Mouse (Mus musculus) hindbrain, embryonic 16.5 days (tissue): ENCODE results near the gene Erc2. TPM values are rescaled to one million over a fixed set of nuclear protein-coding genes. Genes with fewer than 3 reads are reported as not detected.

ENCODE experiments used
- ATAC-seq: fragments of 200-750 bp; cut with Nextera tagmentation; 2 replicates; pipeline ENCODE4 v1.8.0; 2017; ENCODE audit warnings: moderate TSS enrichment, moderate library complexity
- H3K27ac ChIP-seq: fragments of 300-500 bp; sonication (generic); 2 replicates; pipeline ENCODE4 v1.5.1; 2014; ENCODE audit warnings: low read depth, mild to moderate bottlenecking, control low read depth, low read length, moderate library complexity
- H3K27me3 ChIP-seq: fragments of 300-500 bp; sonication (generic); replicated peaks from 2 replicates; pipeline ENCODE4 v1.6.1; 2014; ENCODE audit warnings: low read length; ENCODE audit not compliant: control insufficient read depth, insufficient read depth
- H3K36me3 ChIP-seq: fragments of 300-500 bp; sonication (generic); 2 replicates; pipeline ENCODE4 v1.6.1; 2014; ENCODE audit warnings: mild to moderate bottlenecking, low read length, moderate library complexity, mixed read lengths; ENCODE audit not compliant: control insufficient read depth, insufficient read depth
- H3K4me1 ChIP-seq: fragments of 300-500 bp; sonication (generic); 2 replicates; pipeline ENCODE4 v1.6.1; 2014; ENCODE audit warnings: low read depth, low read length; ENCODE audit not compliant: control insufficient read depth, insufficient read depth
- H3K4me2 ChIP-seq: fragments of 300-500 bp; sonication (generic); 2 replicates; pipeline ENCODE4 v1.6.1; 2014; ENCODE audit warnings: mild to moderate bottlenecking, low read length, control low read depth, moderate library complexity
- H3K4me3 ChIP-seq: fragments of 300-500 bp; sonication (generic); 2 replicates; pipeline ENCODE4 v1.5.1; 2014; ENCODE audit warnings: mild to moderate bottlenecking, low read length, control low read depth, moderate library complexity
- H3K9ac ChIP-seq: fragments of 300-500 bp; sonication (generic); 2 replicates; pipeline ENCODE4 v1.6.1; 2014; ENCODE audit warnings: low read depth, mild to moderate bottlenecking, control low read depth, low read length, moderate library complexity
- H3K9me3 ChIP-seq: fragments of 300-500 bp; sonication (generic); 2 replicates; pipeline ENCODE4 v1.6.1; 2014; ENCODE audit warnings: mild to moderate bottlenecking, low read length, moderate library complexity; ENCODE audit not compliant: control insufficient read depth
- WGBS: fragments of 180-500 bp; shearing (Covaris S2); extraction: QIAGEN DNeasy Blood & Tissue Kit; methylation state at CpG from one replicate; pipeline ENCODE4 v1.1.7; 2014; 5-methylcytosine and 5-hydroxymethylcytosine counted together
- polyA plus RNA-seq: library from polyadenylated mRNA; unstranded; fragments of >200 nt; fragmentation: Nextera tagmentation; extraction: Ambion mirVana; gene quantifications from 2 replicates; pipeline ENCODE4 v1.2.1, GENCODE M21; 2015

Gene Erc2
- polyA plus RNA-seq, 1 experiment from 2014 or later: 73.8 TPM

DNA sequence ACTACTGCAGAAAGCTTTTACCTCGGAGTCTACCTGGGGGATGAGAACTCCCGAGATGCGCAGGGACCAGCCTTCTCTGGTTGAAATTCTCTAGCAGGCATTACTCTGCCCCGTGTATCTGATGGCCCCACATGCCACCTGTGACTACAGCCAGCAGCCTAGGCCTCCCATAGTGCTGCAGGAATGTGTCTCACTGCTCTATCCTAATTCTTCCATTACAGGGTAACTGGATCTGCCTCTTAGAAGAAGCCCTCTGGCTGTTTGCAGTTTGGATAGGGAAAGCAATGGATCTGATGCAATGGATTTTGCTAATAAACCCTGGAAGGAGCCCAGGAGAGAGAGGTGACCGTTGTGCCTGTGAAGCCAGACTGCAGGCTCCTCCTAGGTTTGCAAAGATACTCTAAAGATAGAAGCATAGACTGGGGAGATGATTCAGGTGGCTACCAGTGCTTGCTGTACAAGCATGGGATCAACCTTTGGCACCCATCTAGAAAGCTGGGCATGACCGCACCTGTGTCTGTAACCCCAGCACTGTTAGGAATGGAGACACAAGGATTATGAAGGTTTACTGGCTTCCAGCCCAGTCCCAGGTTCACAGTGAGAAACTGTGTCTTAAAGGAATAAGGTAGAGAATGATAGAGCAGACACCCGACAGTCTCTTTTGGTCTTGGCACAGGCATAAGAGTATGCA, 821.2 kb downstream of the Erc2 start:
- ATAC-seq: no peak
- Histone ChIP-seq H3K4me3 (no peak overlapping the region), H3K9me3 (no peaks in the 10 kb centered on the region; the same call in 1 of the 2 replicates), H3K27me3 (no peaks in the 10 kb centered on the region), H3K4me2 (no peak overlapping the region), H3K27ac (no peak overlapping the region), H3K4me1 (peaks cover 6% of the 10 kb centered on the region; the same call in 1 of the 2 replicates), H3K9ac (no peak overlapping the region), H3K36me3 (no peaks in the 10 kb centered on the region)
- WGBS: 88% methylated on average over 7 of the region's 7 CpGs

DNA sequence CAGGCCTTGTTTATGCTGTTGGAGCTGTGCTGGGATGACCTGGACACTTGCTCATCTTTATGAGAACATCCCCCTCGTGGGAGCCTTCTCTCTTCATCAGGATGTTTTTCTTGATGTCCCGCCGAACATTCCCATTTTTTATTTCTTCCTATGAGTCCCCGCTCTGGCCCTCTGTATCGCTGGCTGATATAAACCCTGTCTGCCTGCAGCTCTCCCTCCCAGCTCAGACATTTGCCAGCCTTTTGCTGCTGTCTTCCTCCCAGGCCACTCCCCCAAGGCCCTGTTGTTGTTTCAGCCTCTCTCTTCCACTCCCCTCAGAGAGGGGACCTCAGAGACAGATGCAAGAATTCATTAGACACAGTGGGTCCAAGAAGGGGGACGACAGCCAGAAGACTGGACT, 823.5 kb downstream of the Erc2 start:
- H3K9ac ChIP-seq: no peak overlapping the region
- ATAC-seq: no peak
- no peaks in the 10 kb centered on the region; the same call in 1 of the 2 replicates for H3K9me3 ChIP-seq
- no peak overlapping the region for H3K27ac ChIP-seq
- H3K4me2 ChIP-seq: no peak overlapping the region
- H3K27me3 ChIP-seq: no peaks in the 10 kb centered on the region
- H3K4me3 ChIP-seq: no peak overlapping the region
- no peaks in the 10 kb centered on the region for H3K36me3 ChIP-seq
- WGBS: 85% methylated on average over 6 of the region's 6 CpGs
- peaks cover 7% of the 10 kb centered on the region for H3K4me1 ChIP-seq

DNA sequence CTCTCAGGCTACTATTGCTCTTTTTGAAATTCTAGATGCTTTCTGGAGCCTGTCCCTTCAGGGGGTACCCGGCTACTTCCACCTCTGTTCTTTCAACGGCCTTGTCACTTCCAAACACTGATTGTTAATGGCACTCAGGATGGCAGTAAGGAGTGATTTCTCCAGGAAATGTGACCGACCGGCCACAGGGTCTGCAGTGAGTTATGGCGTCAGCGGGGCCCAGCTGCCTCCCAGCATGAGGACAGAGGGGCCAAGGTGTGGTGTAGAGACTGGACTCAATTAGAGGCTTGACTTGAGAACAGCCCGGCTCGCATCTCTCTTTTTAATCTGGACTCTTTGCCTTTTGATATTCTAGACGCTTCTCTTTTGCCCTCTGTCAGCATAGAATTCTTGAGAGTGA, 829.5 kb downstream of the Erc2 start:
- peaks cover 3% of the 10 kb centered on the region; the same call in 1 of the 2 replicates for H3K27me3 ChIP-seq

DNA sequence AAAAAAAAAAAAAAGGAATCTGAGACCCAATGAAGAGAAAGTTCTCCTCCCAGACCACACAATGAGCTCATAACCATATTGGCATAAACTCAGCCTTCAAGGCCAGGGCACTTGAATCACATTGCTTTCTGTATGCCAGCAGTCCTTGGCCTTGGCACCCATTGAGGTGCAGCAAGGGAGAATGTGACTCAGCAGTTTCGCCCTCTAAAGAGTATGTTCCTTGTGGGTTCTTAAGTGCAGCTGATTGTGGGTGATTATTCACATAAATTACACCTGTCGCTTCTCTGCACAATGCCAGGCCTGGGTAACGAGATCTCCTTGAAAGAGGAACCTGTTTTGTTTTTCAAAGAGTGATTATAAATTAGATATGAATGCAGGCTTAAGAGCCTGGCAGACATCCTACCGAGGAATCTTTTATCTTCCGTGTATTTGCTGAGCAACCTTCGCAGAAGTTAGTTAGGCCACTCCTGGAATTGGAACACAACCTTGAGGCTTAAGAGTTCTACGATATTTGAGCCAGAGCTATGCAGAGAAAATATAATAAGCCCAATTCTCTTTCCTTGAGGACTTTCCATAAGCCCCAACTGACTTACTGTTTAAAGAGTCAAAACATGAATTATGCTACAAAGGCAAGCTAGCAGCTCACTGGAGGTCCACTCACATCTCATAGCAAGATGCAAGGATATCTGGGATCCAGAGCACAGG, 834.3 kb downstream of the Erc2 start:
- Histone ChIP-seq H3K9ac (no peak overlapping the region), H3K36me3 (no peaks in the 10 kb centered on the region), H3K4me1 (no peaks in the 10 kb centered on the region), H3K27me3 (peaks cover 3% of the 10 kb centered on the region; the same call in 1 of the 2 replicates), H3K9me3 (no peaks in the 10 kb centered on the region), H3K27ac (no peak overlapping the region), H3K4me3 (no peak overlapping the region), H3K4me2 (no peak overlapping the region)
- 78% methylated on average over 7 of the region's 7 CpGs for WGBS
- no peak for ATAC-seq

More for the DNA sequence above, 829.5 kb downstream of the Erc2 start:
- no peak overlapping the region for H3K27ac ChIP-seq
- H3K9ac ChIP-seq: no peak overlapping the region
- H3K4me2 ChIP-seq: no peak overlapping the region
- H3K4me3 ChIP-seq: no peak overlapping the region
- H3K36me3 ChIP-seq: no peaks in the 10 kb centered on the region
- no peaks in the 10 kb centered on the region for H3K9me3 ChIP-seq
- H3K4me1 ChIP-seq: peaks cover 6% of the 10 kb centered on the region
- 54% methylated on average over 9 of the region's 9 CpGs for whole genome bisulfite sequencing
- ATAC-seq: no peak

DNA sequence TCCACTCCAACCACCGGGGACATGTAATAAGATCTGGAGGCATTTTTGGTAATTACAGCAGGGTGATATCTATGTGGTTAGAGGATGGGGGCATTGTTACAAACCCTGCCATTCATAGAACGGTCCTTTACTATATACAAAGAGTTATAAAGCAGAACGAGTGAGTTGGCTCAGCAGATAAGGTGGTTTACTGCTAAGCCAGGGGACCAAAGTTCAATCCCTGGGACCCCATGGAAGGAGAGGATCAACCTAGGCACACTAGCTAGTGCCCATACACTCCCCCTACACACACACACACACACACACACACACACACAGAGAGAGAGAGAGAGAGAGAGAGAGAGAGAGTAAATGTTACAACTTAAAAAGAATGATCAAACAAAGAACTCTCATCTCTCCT, 835.2 kb downstream of the Erc2 start:
- ATAC-seq: no peak
- Histone ChIP-seq H3K4me2 (no peak overlapping the region), H3K27me3 (peaks cover 3% of the 10 kb centered on the region; the same call in 1 of the 2 replicates), H3K9ac (no peak overlapping the region), H3K36me3 (no peaks in the 10 kb centered on the region), H3K4me1 (no peaks in the 10 kb centered on the region), H3K9me3 (no peaks in the 10 kb centered on the region), H3K4me3 (no peak overlapping the region), H3K27ac (no peak overlapping the region)
- WGBS: 83% methylated on average over 3 of the region's 3 CpGs

DNA sequence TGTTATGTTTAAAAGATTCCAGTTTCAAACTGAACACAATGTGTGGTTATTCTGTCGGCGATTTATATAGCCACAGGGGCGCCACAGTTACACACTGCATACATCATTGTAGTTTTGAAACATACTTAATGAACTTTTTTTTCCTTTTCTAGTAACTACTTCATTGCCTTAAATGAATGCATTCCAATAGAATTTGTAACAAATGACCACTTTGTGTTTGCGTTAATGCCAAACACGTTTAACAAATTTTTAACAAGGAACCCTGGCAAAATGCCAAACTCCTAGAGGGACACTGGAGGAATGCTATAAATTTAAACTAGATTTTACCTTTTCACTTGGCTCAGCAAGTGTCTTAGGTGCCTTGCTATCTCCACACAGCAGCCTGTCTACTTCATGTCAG, 845.7 kb downstream of the Erc2 start:
- 45% methylated on average over 5 of the region's 5 CpGs for WGBS
- ATAC-seq: no peak
- H3K27ac ChIP-seq: no peak overlapping the region
- no peak overlapping the region for H3K4me3 ChIP-seq
- H3K4me1 ChIP-seq: no peaks in the 10 kb centered on the region; the same call in 1 of the 2 replicates
- H3K4me2 ChIP-seq: no peak overlapping the region
- no peaks in the 10 kb centered on the region for H3K27me3 ChIP-seq
- no peaks in the 10 kb centered on the region for H3K9me3 ChIP-seq
- no peaks in the 10 kb centered on the region for H3K36me3 ChIP-seq
- no peak overlapping the region for H3K9ac ChIP-seq

DNA sequence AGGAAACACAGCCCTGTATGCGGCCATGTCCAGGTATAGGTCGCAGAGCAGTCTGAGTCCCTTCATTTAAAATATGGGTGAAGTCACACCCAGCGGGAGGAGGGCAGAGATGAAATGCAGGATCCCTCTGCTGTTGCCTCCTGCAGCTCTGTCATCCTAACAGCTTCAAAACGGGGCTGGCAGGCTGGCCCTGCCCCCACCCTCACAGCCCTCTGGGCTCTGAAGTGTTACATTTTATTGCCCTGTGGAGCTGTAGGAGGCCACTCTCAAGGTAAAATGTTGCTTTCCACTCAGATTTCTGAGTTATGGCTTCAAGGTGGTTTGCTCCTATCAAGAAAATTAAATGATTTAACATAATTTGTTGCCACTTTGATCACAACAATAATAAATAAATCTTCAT, 847.5 kb downstream of the Erc2 start:
- Histone ChIP-seq H3K27me3 (no peaks in the 10 kb centered on the region), H3K4me1 (no peaks in the 10 kb centered on the region; the same call in 1 of the 2 replicates), H3K4me2 (no peak overlapping the region), H3K9me3 (no peaks in the 10 kb centered on the region), H3K4me3 (no peak overlapping the region), H3K27ac (no peak overlapping the region), H3K9ac (no peak overlapping the region), H3K36me3 (no peaks in the 10 kb centered on the region)
- no peak for ATAC-seq
- 39% methylated on average over 4 of the region's 4 CpGs for WGBS

DNA sequence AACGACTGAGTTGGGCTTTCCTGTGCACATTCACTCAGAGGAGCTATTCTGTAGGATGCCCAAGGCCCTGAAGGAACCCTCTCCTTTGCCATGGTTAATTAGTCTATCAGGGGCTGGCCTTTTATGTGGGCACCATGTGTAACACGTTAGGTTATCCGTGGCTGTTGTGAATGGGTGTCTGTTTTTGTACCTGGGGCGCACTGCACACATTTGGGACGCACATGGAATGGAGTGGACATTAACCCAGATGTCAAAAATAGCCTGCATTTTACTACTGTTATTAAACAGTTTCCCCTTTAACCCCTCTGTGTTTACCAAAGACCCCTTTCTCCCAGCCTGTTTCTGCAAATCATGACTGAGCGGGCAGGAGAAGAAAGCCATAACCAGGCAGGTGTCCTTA, 848.0 kb downstream of the Erc2 start:
- Histone ChIP-seq H3K4me3 (no peak overlapping the region), H3K4me2 (no peak overlapping the region), H3K4me1 (no peaks in the 10 kb centered on the region; the same call in 1 of the 2 replicates), H3K27me3 (no peaks in the 10 kb centered on the region), H3K27ac (no peak overlapping the region), H3K9me3 (no peaks in the 10 kb centered on the region), H3K9ac (no peak overlapping the region), H3K36me3 (no peaks in the 10 kb centered on the region)
- 72% methylated on average over 6 of the region's 6 CpGs for WGBS
- no peak for ATAC-seq

DNA sequence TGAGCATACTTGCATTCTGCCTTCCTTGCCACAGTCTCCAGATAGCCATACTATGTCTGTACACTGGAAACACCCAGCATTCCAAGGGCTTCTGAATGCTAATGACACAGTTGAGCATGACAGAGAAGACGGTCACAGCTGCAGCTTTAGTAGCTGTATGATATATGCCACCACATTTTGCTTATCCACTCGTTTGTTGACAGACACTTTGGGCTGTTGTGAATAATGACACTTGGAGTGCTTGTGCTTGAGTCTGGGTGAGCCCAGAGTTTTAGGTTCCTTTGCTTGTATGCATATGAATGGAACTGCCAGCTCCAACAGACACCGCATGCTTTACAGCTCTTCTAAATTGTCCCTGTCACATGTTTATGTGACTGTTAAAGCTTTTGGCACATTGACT, 852.8 kb downstream of the Erc2 start:
- no peaks in the 10 kb centered on the region for H3K36me3 ChIP-seq
- peaks cover 3% of the 10 kb centered on the region; the same call in 1 of the 2 replicates for H3K4me1 ChIP-seq
- H3K4me2 ChIP-seq: no peak overlapping the region
- no peaks in the 10 kb centered on the region for H3K27me3 ChIP-seq
- H3K4me3 ChIP-seq: no peak overlapping the region
- no peak overlapping the region for H3K9ac ChIP-seq
- H3K27ac ChIP-seq: no peak overlapping the region
- WGBS: 20% methylated on average over 3 of the region's 3 CpGs
- ATAC-seq: peak; percentile 58; the same call in 1 of the 2 replicates
- no peaks in the 10 kb centered on the region for H3K9me3 ChIP-seq
